Mouse (Mus musculus): ENCODE data around the gene Smtnl2. TPM values are rescaled to one million over a fixed set of nuclear protein-coding genes. Genes with fewer than 3 reads are reported as not detected.
A peak's percentile ranks its signal among the peaks of the same experiment; 100 is the strongest.

Gene Smtnl2
- polyA plus RNA-seq (2012; rRNA removed) = 20.3 and 22.1 TPM in 2 replicates

- Histone ChIP-seq H3K36me3 (ENCODE audit: control insufficient read depth, insufficient read depth, low read length) (no peaks in the 10 kb centered on the region), H3K27ac (ENCODE audit: insufficient read depth, low read depth, low read length) (peak within 1 kb of the TSS; percentile 98), H3K27me3 (replicated peaks; ENCODE audit: control insufficient read depth, insufficient read depth, low read length) (no peaks in the 10 kb centered on the region), H3K4me1 (ENCODE audit: control insufficient read depth, insufficient read depth, low read length) (peaks cover 11% of the 10 kb centered on the region; the same call in 1 of the 2 replicates), H3K4me3 (ENCODE audit: insufficient read depth, low read depth, low read length) (peak within 1 kb of the TSS; percentile 93)
- TF ChIP-seq POLR2A (IDR thresholded peaks at IDR 0.05; ENCODE audit: low read depth, low read length) (peak; percentile 30), CTCF (conservative IDR thresholded peaks at IDR 0.05; ENCODE audit: insufficient read depth, insufficient read length, low read depth, low read length) (peak; percentile 50)
- under 1% methylated on average over 84 of the region's 86 CpGs for WGBS
- peak; percentile 95 for DNase-seq
Observed at GRCm38 (mm10) chr11:72411093-72411921, at the start of gene Smtnl2. TSS of gene Smtnl2 (minus strand) at chr11:72411713.

- no peak overlapping the region; the same call in 1 of the 2 replicates for H3K4me3 ChIP-seq (ENCODE audit: insufficient read depth, low read depth, low read length)
- H3K4me1 ChIP-seq (ENCODE audit: control insufficient read depth, insufficient read depth, low read length) = no peaks in the 10 kb centered on the region
- TF ChIP-seq POLR2A (IDR thresholded peaks at IDR 0.05; ENCODE audit: low read depth, low read length) = no peak
- no peak for TF ChIP-seq CTCF (conservative IDR thresholded peaks at IDR 0.05; ENCODE audit: insufficient read depth, insufficient read length, low read depth, low read length)
- H3K36me3 ChIP-seq (ENCODE audit: control insufficient read depth, insufficient read depth, low read length) = no peaks in the 10 kb centered on the region
- WGBS = 68% methylated on average over 3 of the region's 3 CpGs
- no peak for DNase-seq
- peak overlapping the region; percentile 66 for H3K27ac ChIP-seq (ENCODE audit: insufficient read depth, low read depth, low read length)
- no peaks in the 10 kb centered on the region for H3K27me3 ChIP-seq (replicated peaks; ENCODE audit: control insufficient read depth, insufficient read depth, low read length)
Observed at GRCm38 (mm10) chr11:72458502-72458901, 47.0 kb upstream of the Smtnl2 start.

- peak; percentile 76 for DNase-seq
- WGBS = 62% methylated on average over 12 of the region's 12 CpGs
- Histone ChIP-seq H3K36me3 (ENCODE audit: control insufficient read depth, insufficient read depth, low read length) (no peaks in the 10 kb centered on the region), H3K27ac (ENCODE audit: insufficient read depth, low read depth, low read length) (peak overlapping the region; percentile 66), H3K4me1 (ENCODE audit: control insufficient read depth, insufficient read depth, low read length) (no peaks in the 10 kb centered on the region), H3K27me3 (replicated peaks; ENCODE audit: control insufficient read depth, insufficient read depth, low read length) (no peaks in the 10 kb centered on the region), H3K4me3 (ENCODE audit: insufficient read depth, low read depth, low read length) (no peak overlapping the region; the same call in 1 of the 2 replicates)
- TF ChIP-seq CTCF (conservative IDR thresholded peaks at IDR 0.05; ENCODE audit: insufficient read depth, insufficient read length, low read depth, low read length) (no peak), POLR2A (IDR thresholded peaks at IDR 0.05; ENCODE audit: low read depth, low read length) (no peak)
Observed at GRCm38 (mm10) chr11:72457995-72458496, 46.5 kb upstream of the Smtnl2 start.

DNA sequence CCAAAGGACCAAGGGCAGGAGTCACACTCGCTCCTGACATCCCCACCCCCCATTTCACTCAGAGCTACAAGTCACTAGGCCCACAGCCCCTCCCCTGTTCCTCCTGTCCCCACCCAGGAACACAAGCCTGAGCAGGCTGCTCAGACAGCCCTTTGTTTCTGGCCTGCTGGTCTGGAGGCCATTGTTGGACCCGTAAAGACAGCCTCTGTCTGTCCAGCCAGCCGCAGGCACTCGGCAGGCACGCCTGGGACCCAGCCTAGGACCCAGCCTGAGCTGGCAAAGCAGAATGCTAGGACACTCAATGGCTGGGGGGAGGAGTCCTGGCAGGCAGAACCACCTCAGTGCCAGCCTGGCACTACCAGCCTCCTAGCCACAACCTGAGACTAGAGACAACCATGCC is 44.2 kb upstream of the Smtnl2 start:
- no peak for DNase-seq
- 77% methylated on average over 5 of the region's 5 CpGs for WGBS
- TF ChIP-seq POLR2A (IDR thresholded peaks at IDR 0.05; ENCODE audit: low read depth, low read length) = no peak
- TF ChIP-seq CTCF (conservative IDR thresholded peaks at IDR 0.05; ENCODE audit: insufficient read depth, insufficient read length, low read depth, low read length) = no peak
- Histone ChIP-seq H3K4me1 (ENCODE audit: control insufficient read depth, insufficient read depth, low read length) (no peaks in the 10 kb centered on the region), H3K27ac (ENCODE audit: insufficient read depth, low read depth, low read length) (no peak overlapping the region), H3K4me3 (ENCODE audit: insufficient read depth, low read depth, low read length) (no peak overlapping the region), H3K36me3 (ENCODE audit: control insufficient read depth, insufficient read depth, low read length) (no peaks in the 10 kb centered on the region), H3K27me3 (replicated peaks; ENCODE audit: control insufficient read depth, insufficient read depth, low read length) (no peaks in the 10 kb centered on the region)

DNA sequence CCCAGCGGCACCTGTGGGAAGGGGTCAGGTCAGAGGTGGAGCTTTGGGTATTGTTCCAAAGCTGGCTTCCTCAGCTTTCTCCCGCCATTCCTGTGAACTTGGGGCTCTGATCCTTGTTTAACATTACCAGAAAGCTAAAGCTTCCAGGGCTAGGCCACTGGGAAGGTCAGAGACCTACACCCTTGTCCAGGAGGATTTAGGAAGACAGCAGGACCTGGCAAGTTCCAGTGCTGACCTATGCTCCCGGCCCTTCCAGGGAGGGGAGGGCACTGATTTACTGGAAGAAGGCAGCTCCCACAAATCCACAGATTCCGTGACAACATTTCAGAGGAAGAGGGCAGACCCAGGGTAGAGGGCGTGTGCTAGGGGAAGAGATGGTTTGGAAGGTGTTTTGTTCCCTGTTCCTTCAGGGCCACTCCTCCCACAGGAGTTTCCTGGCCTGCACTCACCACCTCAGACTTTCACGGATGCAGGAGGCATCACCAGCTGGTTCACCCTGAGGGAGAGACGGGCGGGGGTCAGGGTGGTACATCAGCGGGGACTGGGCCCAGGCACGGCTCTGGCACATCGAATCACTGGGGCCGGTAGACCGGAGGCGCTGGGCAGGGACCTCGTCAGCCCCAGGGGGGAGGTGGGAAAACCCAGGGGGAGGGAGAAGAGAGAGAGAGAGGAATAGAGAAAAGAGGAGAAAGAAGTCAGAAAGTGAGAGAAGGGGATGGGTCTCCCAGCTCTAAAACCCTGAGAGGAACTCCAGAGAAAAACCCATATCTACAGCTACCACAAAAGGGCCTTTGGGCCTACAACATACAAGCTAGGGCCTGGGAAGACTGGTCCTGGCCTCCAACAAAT is 41.8 kb upstream of the Smtnl2 start:
- no peaks in the 10 kb centered on the region for H3K27me3 ChIP-seq (replicated peaks; ENCODE audit: control insufficient read depth, insufficient read depth, low read length)
- peak; percentile 43 for DNase-seq
- TF ChIP-seq POLR2A (IDR thresholded peaks at IDR 0.05; ENCODE audit: low read depth, low read length) = no peak
- TF ChIP-seq CTCF (conservative IDR thresholded peaks at IDR 0.05; ENCODE audit: insufficient read depth, insufficient read length, low read depth, low read length) = no peak
- H3K36me3 ChIP-seq (ENCODE audit: control insufficient read depth, insufficient read depth, low read length) = no peaks in the 10 kb centered on the region; the same call in 1 of the 2 replicates
- WGBS = 52% methylated on average over 15 of the region's 15 CpGs
- H3K4me3 ChIP-seq (ENCODE audit: insufficient read depth, low read depth, low read length) = no peak overlapping the region
- no peak overlapping the region for H3K27ac ChIP-seq (ENCODE audit: insufficient read depth, low read depth, low read length)
- no peaks in the 10 kb centered on the region for H3K4me1 ChIP-seq (ENCODE audit: control insufficient read depth, insufficient read depth, low read length)

GRCm38 (mm10) chr11:72452140-72452665 is 40.7 kb upstream of the Smtnl2 start:
- H3K4me1 ChIP-seq (ENCODE audit: control insufficient read depth, insufficient read depth, low read length) = no peaks in the 10 kb centered on the region
- H3K4me3 ChIP-seq (ENCODE audit: insufficient read depth, low read depth, low read length) = no peak overlapping the region
- H3K27me3 ChIP-seq (replicated peaks; ENCODE audit: control insufficient read depth, insufficient read depth, low read length) = no peaks in the 10 kb centered on the region
- no peaks in the 10 kb centered on the region; the same call in 1 of the 2 replicates for H3K36me3 ChIP-seq (ENCODE audit: control insufficient read depth, insufficient read depth, low read length)
- H3K27ac ChIP-seq (ENCODE audit: insufficient read depth, low read depth, low read length) = no peak overlapping the region
- TF ChIP-seq POLR2A (IDR thresholded peaks at IDR 0.05; ENCODE audit: low read depth, low read length) (no peak), CTCF (conservative IDR thresholded peaks at IDR 0.05; ENCODE audit: insufficient read depth, insufficient read length, low read depth, low read length) (no peak)
- WGBS = 92% methylated on average over 3 of the region's 3 CpGs
- DNase-seq = no peak
